Mouse (Mus musculus): Measurements from ENCODE around the gene Sars2.

DNA sequence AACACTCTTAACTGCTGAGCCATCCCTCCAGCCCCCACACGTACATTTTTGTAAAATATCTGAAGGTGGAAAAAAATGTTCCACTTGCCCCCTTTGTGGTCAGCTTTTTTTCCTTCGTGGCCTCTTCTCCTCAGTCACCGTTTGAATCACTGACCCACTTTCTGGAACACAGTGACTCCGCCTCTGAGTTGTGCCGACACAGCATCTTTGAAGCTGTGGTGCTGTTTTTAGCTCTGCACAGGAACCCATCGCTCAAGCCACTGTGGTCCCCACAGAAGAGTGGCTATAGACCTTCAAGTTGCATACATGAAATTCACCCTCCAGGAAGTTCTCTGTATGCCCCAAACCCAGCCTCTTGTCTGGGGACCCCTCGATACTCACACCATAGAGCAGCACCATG is 39.1 kb downstream of the Sars2 start:
- TF ChIP-seq POLR2A (IDR thresholded peaks at IDR 0.05; ENCODE audit: insufficient read depth, low read depth, low read length): no peak
- no peak for TF ChIP-seq CTCF (IDR thresholded peaks at IDR 0.05; ENCODE audit: insufficient read depth, low read depth, low read length)

All from olfactory bulb, adult 2 months (tissue).